Mouse (Mus musculus) mouse embryonic stem cell (cell line): ENCODE results near the gene Gp1ba.

ENCODE experiments used
- in situ Hi-C, 2 experiments: fragments of 300-500 bp; cut with MboI; formaldehyde crosslinking; loops; 1 replicate in 1 of 2; 3 replicates in 1 of 2; pipeline ENCODE4 v1.14.3; 2019 to 2020; ENCODE audit warnings: low sequenced_read_pairs in 2 of 2, low pct_unique_long_range_greater_than_20kb in 1 of 2, mixed read lengths in 1 of 2; ENCODE audit not compliant: unreplicated experiment in 1 of 2

Gene Gp1ba

DNA sequence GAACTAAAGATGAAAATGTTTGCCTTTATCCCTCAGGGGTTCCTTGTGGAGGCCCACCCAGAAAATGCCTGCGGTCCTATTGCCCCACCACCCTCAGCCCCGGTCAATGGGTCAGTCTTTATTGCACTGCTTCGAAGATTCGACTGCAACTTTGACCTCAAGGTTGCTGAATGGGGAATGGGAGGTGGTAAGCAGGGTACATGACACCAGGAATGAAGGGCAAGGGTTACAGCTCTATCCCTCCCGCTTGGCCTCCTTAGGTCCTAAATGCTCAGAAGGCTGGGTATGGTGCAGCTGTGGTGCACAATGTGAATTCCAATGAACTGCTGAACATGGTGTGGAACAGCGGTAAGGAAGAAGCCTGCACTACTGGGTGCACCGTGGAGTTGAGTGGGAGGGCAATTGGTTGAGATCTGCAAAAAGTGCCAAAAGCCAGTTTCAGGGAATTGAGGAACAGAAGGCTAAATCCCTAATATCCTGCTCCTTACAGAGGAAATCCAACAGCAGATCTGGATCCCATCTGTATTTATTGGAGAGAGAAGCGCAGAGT lies 10.3 kb downstream of the Gp1ba start:
- in situ Hi-C loops, result no loop called here

DNA sequence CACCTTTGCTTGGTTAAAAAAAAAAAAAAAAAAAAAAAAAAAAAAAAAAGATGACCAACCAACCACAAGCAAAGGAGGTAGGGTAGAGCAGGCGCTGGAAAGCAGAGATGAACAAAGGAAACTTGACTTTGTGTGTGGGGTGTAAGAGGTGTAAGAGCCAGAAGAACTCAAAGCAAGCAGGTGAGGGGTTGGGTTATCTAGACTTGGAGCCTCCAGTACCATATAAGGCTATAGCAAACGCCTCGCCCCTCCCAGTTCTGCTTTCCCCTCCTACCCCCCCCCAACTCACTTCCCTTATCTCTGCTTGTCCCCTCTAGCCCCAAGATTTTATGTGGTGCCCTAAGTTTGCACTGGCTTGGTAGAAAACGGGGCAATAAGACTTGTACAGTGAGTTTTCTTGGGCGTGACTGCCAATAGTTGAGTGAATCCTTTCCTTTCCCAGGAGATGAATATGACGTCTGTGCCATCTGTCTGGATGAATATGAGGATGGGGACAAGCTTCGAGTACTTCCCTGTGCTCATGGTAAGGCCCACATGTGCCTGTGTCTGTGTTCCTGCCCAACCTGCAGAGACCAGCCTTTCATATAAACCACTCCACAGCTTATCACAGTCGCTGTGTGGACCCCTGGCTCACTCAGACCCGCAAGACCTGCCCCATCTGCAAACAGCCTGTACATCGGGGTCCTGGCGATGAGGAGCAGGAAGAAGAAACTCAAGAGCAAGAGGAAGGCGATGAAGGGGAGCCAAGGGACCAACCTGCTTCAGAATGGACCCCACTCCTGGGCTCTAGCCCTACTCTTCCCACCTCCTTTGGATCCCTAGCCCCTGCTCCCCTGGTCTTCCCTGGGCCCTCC lies 11.6 kb downstream of the Gp1ba start:
- in situ Hi-C loops, result no loop called here

DNA sequence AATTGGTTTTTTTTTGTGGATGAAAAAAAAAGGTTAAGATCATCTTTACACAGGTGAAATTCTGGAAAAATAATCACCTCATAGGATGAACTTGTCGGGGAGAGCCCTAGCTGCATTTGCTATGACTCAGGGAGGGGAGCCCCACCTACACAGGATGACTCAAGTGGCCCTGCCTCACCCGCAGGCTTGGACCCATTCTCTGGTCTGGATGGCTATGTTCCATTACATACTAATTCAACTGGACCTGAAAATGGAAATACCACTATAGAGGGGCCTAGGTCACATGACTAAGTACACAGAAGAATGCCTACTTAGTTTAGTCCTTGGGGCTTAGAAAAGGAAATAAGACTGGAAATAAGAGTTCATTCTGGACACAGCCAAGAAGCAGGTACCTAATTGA lies 12.5 kb downstream of the Gp1ba start:
- in situ Hi-C loops, result no loop called here

DNA sequence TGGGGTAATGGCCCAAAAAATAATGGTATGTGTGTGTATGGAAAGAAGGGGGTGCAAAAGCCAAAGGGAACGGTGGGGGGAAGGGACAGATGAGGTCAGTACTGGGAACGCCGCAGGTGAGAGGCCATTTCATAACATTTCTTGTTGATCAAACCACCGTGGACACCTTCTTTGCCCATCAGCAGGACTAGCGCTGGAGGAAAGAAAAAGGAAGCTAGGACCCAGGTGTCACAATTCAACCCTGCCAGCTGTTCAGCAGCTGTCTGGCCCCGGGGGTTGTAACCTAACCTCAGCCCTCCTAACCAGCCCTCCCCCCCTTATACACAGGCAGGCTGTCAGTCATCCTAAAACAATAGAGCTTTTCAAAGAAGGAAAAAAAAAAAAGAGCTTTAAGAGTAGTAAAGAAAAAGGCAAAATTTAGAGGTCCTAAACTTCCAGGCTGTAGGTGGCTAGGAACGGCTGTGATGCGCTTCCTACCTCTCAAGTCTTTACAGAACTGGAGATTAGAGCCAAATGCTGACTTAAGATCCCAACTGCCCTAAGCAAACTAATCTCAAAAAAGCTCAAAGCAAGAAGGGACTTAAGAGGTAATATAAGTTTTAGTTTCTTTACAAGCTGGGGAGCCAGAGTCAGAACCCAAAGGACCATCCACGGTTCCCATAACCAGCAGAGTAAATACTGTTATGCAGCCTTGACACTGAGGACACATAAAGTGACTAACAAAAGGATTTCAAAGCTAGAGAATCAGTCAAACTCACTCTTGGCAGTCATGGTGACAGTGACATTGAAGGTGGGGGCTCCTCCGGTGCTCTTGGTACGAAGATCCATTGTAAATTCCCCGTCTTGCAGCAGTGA lies 13.3 kb downstream of the Gp1ba start:
- in situ Hi-C loops, result no loop called here

DNA sequence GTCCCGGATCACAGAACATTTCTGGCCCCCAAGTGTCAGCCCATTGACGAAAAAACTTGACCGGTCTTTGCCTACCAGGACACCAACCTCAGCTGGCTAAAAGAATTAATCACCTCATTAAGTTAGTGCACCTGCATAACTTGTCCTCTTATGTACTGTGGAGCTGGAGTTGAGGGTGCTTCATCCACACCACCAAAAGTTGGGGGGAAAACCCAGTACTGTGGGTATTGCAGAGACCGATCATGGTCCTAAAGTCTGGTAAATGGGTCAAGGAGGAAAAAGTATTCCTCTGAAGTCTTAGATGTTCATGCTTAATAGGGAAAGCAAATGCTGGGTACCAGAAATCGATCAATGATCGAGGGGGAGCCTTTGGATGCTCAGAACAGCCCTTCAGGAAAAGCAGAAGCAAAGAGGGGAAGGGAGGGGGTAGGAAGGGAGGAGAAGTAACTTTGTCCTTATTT lies 14.0 kb downstream of the Gp1ba start:
- in situ Hi-C loops, result no loop called here

DNA sequence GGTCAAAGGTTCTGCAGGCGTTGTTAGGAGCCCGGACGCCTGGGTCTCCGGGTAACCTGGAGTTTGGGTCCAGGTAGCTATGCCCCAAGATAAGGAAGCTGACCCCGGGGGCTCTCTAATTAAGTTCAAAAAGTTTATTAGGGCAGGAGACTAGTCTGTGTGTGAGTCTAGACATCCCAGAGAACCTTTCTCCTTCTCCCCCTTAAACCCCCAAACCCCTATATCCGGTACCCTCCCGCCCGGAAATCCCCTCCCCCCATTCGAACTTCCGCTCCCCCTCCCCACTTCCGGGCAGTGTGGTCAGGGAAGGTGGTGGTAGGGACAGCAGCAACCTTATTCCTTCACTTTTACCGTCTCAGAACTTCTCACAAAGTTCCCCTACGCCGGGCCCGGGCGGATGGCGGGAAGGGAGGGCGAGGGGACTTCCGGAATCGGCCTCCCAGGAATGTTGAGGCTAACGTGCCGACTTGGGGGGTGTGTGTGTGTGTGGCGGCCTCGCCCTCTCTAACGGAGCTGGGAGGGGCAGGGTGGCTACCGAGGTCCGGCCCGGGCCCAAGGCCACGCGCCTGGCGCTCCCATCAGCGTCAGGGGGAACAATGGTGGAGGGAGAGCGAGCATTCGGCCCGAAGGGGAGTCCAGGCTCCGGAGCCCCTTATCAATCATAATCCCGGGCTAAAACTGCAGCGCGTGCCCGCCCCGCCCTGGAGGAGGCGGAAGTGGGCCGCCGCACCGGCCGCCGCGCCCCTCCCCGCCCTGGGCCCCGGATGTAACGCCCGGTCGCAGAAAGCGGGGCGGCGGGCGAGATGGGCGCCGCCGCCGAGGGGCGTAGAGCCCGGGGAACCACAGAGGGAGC lies 14.6 kb downstream of the Gp1ba start:
- in situ Hi-C loops, result no loop called here

DNA sequence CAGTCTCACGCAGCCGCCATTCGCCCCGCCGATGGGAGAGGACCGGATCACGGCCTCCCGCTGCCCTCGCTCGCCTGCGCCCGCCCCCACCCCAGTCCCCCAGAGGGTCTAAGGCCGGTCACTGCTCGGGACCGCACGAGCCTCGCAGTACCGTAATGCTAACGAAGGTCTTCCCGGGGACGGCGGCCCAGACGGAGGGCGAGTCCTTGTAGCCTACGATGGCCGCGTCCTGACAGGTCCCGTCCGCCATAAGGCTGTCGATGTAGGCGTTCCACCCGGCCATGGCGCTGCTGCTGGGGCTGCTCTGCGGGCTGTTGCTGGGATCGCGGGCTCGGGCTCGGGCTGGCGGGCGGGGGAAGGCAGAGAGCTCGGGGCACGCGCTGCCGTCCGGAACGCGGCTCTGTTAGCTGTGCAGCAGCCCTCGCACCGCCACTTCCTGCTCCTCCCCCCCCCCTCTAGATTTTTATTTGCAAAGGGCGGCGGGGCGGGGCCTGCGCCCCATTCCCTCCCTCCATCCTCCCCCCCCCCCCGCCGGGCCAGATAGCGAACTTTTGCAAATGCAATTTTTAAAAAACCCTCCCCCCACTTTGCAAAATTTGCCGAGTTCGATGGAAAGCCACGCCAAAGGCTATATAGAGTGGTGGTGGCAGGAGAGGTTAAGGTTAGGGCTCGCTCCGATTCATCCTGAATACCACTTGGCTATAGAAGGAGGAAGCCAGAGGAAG lies 15.4 kb downstream of the Gp1ba start, which contains the start of gene Pfn1:
Gene Pfn1 (minus strand): TSS at position 447 of the 725 bp plus-strand sequence.
- in situ Hi-C loops, result no loop called here

DNA sequence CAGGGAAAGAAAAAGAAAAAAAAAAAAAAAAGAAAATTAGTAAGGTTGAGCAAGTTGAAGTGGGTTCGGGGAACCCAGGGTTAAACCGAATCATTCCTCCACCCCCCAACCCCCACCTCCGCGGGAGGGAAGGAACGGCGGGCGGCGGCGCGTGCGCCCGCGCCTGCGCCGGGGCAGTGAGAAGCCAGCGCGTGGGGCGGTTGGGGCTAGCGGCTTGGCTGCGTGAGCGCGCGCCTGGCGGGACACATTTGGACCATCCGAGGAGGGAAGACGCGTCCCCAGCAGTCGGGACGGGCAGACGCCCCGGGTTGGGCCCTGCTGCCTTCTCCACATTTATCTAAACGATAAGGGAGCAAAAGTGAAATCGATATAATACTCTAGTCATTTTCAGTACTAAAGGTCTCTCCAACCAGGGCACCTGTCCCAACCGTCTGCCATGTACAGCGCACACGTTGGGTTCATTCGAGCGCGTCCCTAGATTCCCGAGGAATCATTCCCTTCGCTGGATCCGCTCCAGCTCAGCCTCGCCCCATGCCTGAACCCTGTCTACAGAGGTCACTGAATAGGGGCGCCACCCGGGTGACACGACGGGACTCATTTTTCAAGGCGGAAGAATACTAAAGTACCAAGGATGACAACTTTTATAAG lies 16.1 kb downstream of the Gp1ba start:
- in situ Hi-C loops, result no loop called here

DNA sequence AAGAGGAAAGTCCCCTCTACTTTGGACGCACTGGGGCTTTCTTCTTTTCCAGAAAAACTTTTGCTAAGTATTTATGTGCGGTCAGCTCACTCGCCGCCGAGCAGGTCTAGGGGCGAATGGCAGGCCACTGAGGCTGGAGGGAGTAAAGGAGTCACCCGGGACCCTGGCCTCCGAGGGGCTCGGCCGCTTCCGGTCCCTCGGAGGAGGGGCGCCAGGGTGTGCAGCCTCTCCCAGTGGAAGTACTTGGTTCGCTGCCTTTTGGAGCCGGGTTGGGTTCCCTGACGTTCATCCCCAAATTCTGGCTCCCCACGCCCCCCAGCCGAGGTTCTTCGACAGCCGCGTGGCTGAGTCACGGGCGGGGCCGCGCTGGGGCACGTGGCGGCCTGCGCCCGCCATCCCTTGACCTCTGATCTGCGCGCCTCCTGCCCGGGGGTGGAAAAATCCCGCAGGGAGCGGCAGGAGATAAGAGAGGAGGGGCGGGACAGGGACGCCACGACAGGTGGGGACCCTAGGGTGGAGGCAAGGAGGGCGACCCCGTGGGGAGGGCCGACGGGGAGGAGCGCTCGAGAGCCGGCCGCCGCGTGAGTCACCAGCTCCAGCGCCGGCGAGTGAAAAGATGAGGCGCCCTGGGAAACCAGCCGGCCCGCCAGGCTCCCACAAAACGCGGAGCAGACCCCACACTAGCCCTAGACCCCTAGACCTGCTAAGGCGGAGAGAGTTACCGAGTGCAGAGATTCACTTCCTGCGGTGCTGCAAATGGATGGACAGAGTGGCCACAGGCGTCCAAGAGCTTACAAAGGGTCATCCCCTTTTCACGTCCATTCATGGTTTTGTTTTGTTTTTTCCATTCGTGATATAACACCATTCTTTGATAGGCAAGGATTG lies 16.9 kb downstream of the Gp1ba start:
- in situ Hi-C loops, result no loop called here

DNA sequence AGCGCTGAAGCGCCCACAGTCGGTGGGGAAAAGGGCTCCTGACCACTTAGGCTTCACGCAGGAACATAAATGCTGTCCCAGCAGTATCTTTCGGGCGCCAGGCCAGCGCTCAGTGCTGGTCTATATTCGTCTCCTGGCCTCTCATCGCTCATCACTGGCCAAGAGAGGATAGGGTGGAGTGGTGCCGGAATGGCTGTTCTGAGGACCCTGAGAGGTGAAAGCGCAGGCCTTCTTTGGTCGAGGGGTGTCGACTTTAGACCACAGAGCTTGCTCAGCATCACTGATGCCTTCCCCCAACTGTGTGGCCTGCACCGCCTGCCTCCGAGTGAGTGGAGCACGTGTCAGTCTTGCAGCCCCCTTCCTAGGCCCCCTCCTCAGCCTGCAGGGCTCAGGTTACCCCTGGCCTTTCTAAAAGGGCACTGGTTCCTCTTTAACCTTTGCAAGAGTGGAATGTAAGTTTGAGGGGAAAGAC lies 17.6 kb downstream of the Gp1ba start:
- in situ Hi-C loops, result no loop called here

DNA sequence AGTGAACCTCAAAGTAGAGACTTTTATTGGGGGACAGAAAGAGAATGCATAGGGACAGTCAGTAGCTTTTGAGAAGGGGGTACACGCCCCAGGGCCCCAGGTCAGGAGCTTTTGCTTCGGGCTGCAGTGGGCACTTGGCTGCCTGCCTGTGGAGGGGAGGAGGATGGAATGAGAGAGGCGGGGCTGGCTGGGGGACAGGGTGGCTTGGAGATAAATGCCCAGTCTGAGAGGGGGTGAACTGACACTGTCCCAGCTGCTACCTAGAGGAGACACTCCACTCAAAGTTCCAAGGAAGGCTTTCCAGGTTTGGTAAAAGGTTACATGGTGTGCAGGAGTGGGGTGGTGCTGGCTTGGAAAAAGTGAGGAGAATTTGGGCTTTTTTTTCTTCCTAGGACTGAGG lies 18.0 kb downstream of the Gp1ba start, which contains the start of gene Eno3:
Gene Eno3 (plus strand): TSS at position 239 of the 400 bp plus-strand sequence.
- in situ Hi-C loops, result no loop called here

DNA sequence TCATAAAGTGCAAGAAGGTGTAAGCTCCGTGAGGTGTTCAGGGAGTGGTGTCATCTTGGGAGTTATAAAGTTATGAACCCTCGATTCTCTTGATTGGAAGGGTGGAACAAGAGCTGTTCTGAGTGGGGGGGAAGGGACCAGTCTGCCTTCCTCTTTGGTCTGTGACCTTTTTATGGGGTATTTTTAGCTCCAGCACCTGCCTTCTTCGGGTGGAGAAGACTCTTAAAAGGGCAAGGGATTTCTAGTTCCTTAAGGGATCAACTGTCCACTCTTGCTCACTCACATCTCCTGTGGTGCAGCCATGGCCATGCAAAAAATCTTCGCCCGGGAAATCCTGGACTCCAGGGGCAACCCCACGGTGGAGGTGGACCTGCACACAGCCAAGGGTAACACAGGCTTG lies 18.7 kb downstream of the Gp1ba start:
- in situ Hi-C loops, result no loop called here

DNA sequence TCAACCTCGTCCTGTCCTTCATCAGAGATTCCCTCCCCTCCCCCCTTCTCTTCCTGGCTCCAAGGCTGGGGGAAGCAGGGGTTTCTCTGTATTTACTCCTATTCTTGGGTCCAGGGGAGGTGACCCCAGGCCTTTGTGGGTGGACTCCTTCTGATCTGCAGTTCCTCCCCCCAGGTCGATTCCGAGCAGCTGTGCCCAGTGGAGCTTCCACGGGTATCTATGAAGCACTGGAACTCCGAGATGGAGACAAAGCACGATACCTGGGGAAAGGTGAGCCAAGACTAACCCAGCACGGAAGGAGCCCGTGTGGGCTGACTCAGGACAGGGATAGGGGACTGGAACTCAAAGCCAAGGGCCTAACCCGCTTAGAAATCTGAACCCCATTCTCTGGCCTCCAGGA lies 19.1 kb downstream of the Gp1ba start:
- in situ Hi-C loops, result no loop called here

DNA sequence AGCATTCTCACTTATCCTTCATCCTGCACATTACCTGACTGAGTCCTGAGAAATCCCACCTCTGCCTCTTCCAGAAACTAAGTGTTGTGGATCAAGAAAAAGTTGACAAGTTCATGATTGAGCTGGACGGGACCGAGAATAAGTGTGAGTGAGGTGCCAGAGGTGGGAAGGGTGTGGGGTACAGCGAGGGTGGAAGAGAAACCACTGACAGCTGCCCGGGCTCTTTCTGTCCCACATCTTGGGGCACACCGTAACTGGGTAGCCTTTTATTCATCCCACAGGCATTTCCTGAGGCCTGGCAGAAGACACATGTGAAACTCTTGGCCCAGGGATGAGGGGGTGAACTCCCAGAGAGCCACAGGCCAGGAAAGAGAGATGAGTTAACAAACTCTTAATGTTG lies 19.6 kb downstream of the Gp1ba start:
- in situ Hi-C loops, result no loop called here

DNA sequence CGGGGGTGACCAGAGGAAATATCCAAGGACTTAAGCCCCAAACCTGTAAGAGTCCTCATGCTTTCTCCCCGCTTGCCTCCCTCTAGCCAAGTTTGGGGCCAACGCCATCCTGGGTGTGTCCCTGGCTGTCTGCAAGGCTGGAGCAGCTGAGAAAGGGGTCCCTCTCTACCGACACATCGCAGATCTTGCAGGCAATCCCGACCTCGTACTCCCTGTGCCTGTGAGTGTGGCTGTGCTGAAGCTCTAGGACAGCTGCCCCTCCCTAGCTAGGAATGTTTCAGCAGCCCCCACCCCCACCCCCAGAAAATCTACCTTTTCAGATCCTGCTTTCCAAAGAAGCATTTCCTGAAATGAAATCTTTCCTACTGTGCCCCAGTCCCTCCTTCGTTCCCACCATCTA lies 20.0 kb downstream of the Gp1ba start:
- in situ Hi-C loops, result no loop called here

DNA sequence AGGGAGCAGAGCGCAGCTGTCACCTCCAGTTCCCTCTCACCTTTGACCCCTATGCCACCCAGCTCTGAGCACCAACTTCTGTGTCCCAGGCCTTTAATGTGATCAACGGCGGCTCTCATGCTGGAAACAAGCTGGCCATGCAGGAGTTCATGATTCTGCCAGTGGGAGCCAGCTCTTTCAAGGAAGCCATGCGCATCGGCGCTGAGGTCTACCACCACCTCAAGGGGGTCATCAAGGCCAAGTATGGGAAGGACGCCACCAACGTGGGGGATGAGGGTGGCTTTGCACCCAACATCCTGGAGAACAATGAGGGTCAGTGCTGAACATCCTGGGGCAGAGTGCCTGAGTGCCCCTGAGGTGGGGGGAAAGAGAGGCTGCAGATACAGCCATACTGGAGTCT lies 21.6 kb downstream of the Gp1ba start:
- in situ Hi-C loops, result no loop called here
